Mouse (Mus musculus): ENCODE measurements around the gene Nme6. TPM values are rescaled to one million over a fixed set of nuclear protein-coding genes. Genes with fewer than 3 reads are reported as not detected.

Nme6 gene
- polyA plus RNA-seq, 1 experiment from 2014 or later: 12.4 TPM

DNA sequence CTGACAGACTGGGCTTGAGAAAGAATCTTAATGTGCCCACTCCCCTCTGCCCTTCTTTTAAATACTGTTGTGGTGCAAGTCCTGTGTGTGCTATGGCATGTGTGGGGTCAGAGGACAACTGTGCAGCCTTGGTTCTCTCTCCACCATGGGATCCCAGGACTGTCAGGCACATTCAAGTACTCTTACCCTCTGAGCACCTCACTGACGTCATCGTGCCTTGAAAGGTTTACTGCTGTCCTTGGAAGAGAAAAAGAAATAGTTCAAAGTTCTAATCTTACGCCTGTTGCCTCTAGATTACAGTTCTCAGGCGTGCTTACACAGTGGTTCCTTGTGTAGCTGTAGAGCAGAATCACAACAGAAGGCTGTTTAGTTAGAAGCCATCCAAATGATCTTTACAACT is 53.7 kb downstream of the Nme6 start:
- H3K36me3 ChIP-seq (ENCODE audit: inconsistent target): peaks cover 87% of the 10 kb centered on the region
- H3K4me3 ChIP-seq (ENCODE audit: inconsistent target): no peak overlapping the region
- H3K27ac ChIP-seq: no peak overlapping the region
- WGBS (ENCODE audit: missing documents): 100% methylated on average over 4 of the region's 4 CpGs
- no peaks in the 10 kb centered on the region for H3K79me2 ChIP-seq (ENCODE audit: inconsistent target)

GRCm38 (mm10) chr9:109887321-109887720 is 54.8 kb downstream of the Nme6 start:
- no peak overlapping the region for H3K4me3 ChIP-seq (ENCODE audit: inconsistent target)
- 85% methylated on average over 5 of the region's 5 CpGs for WGBS (ENCODE audit: missing documents)
- H3K79me2 ChIP-seq (ENCODE audit: inconsistent target): no peaks in the 10 kb centered on the region
- no peak overlapping the region for H3K27ac ChIP-seq
- peaks cover 91% of the 10 kb centered on the region for H3K36me3 ChIP-seq (ENCODE audit: inconsistent target)

DNA sequence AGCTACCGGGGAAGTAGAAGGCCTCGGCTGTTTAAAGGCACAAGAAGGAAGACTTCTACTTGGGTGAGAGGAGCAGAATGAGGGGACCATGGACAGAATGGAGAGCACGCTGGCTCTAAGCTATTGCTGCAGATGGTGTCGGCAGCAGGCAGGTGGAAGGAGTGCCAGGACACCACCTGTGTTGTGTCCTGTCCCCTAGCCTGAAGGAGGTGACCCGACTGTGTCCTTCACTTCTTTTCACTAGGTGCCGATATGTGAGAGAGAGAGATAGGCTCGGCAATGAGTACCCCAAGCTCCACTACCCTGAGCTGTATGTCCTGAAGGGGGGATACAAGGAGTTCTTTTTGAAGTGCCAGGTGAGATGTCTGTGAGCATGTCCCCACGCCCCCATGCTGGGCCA is 59.0 kb downstream of the Nme6 start:
- Histone ChIP-seq H3K27ac (no peak overlapping the region), H3K36me3 (ENCODE audit: inconsistent target) (peaks cover 52% of the 10 kb centered on the region), H3K4me3 (ENCODE audit: inconsistent target) (no peak overlapping the region), H3K79me2 (ENCODE audit: inconsistent target) (no peaks in the 10 kb centered on the region)
- WGBS (ENCODE audit: missing documents): 94% methylated on average over 8 of the region's 8 CpGs

Other genes with a start within 250 kb of the Nme6 start
- gene Fbxw24, start 206.7 kb upstream of the Nme6 start, polyA plus RNA-seq (2018): not detected in 3 replicates
- not detected in 3 replicates for gene Fbxw25, start 168.1 kb upstream of the Nme6 start, polyA plus RNA-seq (2018)
- gene Fbxw18, start 130.0 kb upstream of the Nme6 start, polyA plus RNA-seq (2018): not detected in 3 replicates
- gene Fbxw26, start 86.7 kb upstream of the Nme6 start, polyA plus RNA-seq (2018): not detected in 3 replicates
- gene Fbxw27, start 42.1 kb upstream of the Nme6 start, polyA plus RNA-seq (2018): not detected in 3 replicates
- not detected in 3 replicates for gene Spink8, start 20.5 kb upstream of the Nme6 start, polyA plus RNA-seq (2018)
- gene Camp, start 16.9 kb downstream of the Nme6 start, polyA plus RNA-seq (2018): 0.67 to 1.3 TPM in 2 of 3 replicates, not detected in the other
- gene Cdc25a, start 42.8 kb downstream of the Nme6 start, polyA plus RNA-seq (2018): 6.2 to 15.8 TPM (median 6.5 TPM) in 3 replicates
- gene Map4, start 98.7 kb downstream of the Nme6 start, polyA plus RNA-seq (2018): 55.4 to 76.9 TPM (median 66.0 TPM) in 3 replicates

Measured in macrophage (primary cell).